Mouse (Mus musculus): ENCODE results near the gene Chmp6.

GRCm38 (mm10) chr11:119913291-119913934 is at the start of gene Chmp6:
- TF ChIP-seq POLR2A (IDR thresholded peaks at IDR 0.05; ENCODE audit: low read depth, low read length) (peak; percentile 86), CTCF (conservative IDR thresholded peaks at IDR 0.05 in 1 of 2, IDR thresholded peaks at IDR 0.05 in 1 of 2; ENCODE audit: low read depth in 2 of 2, low read length in 2 of 2) (peak in 1 of 2 experiments; percentile 40; a peak in 2 of 4 replicates), ZNF384 (IDR thresholded peaks at IDR 0.05; ENCODE audit: low read depth, low read length) (no peak), MXI1 (IDR thresholded peaks at IDR 0.05; ENCODE audit: low read depth, low read length) (peak; percentile 79), NRF1 (IDR thresholded peaks at IDR 0.05; ENCODE audit: low read depth, low read length) (peak; percentile 68), USF1 (IDR thresholded peaks at IDR 0.05; ENCODE audit: low read depth, low read length) (no peak), TCF12 (IDR thresholded peaks at IDR 0.05; ENCODE audit: low read depth, low read length) (peak; percentile 88), USF2 (conservative IDR thresholded peaks at IDR 0.05; ENCODE audit: low read depth, low read length) (no peak), EP300 (IDR thresholded peaks at IDR 0.05; ENCODE audit: low read length) (no peak), CHD2 (IDR thresholded peaks at IDR 0.05; ENCODE audit: low read length) (no peak)
